Mouse (Mus musculus) adrenal gland, postnatal 36 days (tissue): Measurements from ENCODE around the gene Spata31d1b. TPM values are rescaled to one million over a fixed set of nuclear protein-coding genes. Genes with fewer than 3 reads are reported as not detected.

Experiments
- DNase-seq, 2 experiments: peaks; one replicate each; pipeline ENCODE4 v3.0.0; 2021; ENCODE audit warnings: mixed read lengths in 1 of 2
- total RNA-seq, 2 experiments: library from RNA; stranded (reverse); gene quantifications; 2 replicates each; pipeline ENCODE4 v1.2.3; 2021

Gene Spata31d1b
- total RNA-seq, 2 experiments from 2014 or later: not detected

- DNase-seq: no peak
Observed at GRCm38 (mm10) chr13:59746711-59747110, 34.6 kb downstream of the Spata31d1b start, which contains the start of gene 1700014D04Rik. Gene 1700014D04Rik, minus strand, starts transcription at chr13:59746752.

GRCm38 (mm10) chr13:59750310-59750709, 38.2 kb downstream of the Spata31d1b start:
- DNase-seq: no peak

GRCm38 (mm10) chr13:59756906-59757305, 44.8 kb downstream of the Spata31d1b start:
- DNase-seq: no peak

- no peak for DNase-seq
Observed at GRCm38 (mm10) chr13:59762791-59763190, 50.7 kb downstream of the Spata31d1b start.

GRCm38 (mm10) chr13:59766786-59767515, 54.9 kb downstream of the Spata31d1b start:
- DNase-seq: peak; percentile 33 to 45

DNA sequence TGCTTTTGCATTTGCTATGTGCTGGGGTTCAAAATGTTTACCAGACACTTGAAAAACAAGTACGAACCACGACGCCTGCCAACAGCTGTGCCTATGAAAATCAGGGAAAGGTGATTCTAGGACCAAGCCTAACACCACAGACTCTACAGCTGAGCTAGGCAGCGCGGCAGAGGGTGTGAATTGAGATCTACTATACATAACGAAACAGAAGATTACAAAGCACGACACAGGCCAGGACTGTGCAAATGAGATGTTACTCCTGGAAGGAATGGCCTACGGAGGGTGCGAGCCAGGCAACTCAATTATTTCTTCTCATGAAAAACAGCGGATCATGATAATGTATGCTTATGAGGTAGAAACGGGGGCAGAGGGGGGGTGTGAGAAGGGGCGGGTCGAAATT, 56.4 kb downstream of the Spata31d1b start:
- no peak for DNase-seq

Other genes starting within 250 kb of the Spata31d1b start
- gene Agtpbp1, start 127.1 kb upstream of the Spata31d1b start, total RNA-seq: 10 to 100 TPM; 35.8 to 41.9 TPM
- gene Naa35, start 127.0 kb upstream of the Spata31d1b start, total RNA-seq: 10 to 100 TPM; 69.9 to 72.4 TPM
- 1 to 10 TPM; 8.0 to 8.3 TPM for gene Golm1, start 36.5 kb upstream of the Spata31d1b start, total RNA-seq
- not detected for gene 4921517D22Rik, start 18.2 kb upstream of the Spata31d1b start, total RNA-seq
- gene Spata31d1a, start 2.0 kb upstream of the Spata31d1b start, total RNA-seq: not detected
- not detected for gene Spata31d1d, start 19.5 kb downstream of the Spata31d1b start, total RNA-seq
- under 1 TPM; 0.23 to 0.36 TPM for gene 1700014D04Rik, start 34.5 kb downstream of the Spata31d1b start, total RNA-seq
- 100 to 1,000 TPM in 1 of 2 experiments, 10 to 100 TPM in 1; 97.6 to 107 TPM for gene Isca1, start 57.5 kb downstream of the Spata31d1b start, total RNA-seq
- not detected for gene Gm49354, start 70.0 kb downstream of the Spata31d1b start, total RNA-seq
- 10 to 100 TPM; 68.6 to 71.0 TPM for gene Tut7, start 110.9 kb downstream of the Spata31d1b start, total RNA-seq